Mouse (Mus musculus) kidney, adult 2 months (tissue): ENCODE data around the gene Eln. TPM values are rescaled to one million over a fixed set of nuclear protein-coding genes. Genes with fewer than 3 reads are reported as not detected.

Experiments
- DNase-seq: peaks from one replicate; pipeline ENCODE4 v3.0.0; 2021
- H3K27ac ChIP-seq: fragments of 200-500 bp; 2 replicates; pipeline ENCODE4 v1.5.1; 2012; ENCODE audit warnings: low read depth, low read length, control low read depth, inconsistent platforms; ENCODE audit not compliant: insufficient read depth
- H3K27me3 ChIP-seq: fragments of 200-500 bp; replicated peaks from 2 replicates; pipeline ENCODE4 v1.6.1; 2012; ENCODE audit warnings: mild to moderate bottlenecking, moderate library complexity, low read length, inconsistent platforms; ENCODE audit not compliant: control insufficient read depth, insufficient read depth
- H3K36me3 ChIP-seq: fragments of 200-500 bp; 2 replicates; pipeline ENCODE4 v1.6.1; 2012; ENCODE audit warnings: mild to moderate bottlenecking, moderate library complexity, low read length, inconsistent platforms; ENCODE audit not compliant: control insufficient read depth, insufficient read depth
- H3K4me1 ChIP-seq: fragments of 200-500 bp; 2 replicates; pipeline ENCODE4 v1.6.1; 2011; ENCODE audit warnings: low read length; ENCODE audit not compliant: control insufficient read depth, insufficient read depth
- H3K4me3 ChIP-seq: fragments of 200-500 bp; 2 replicates; pipeline ENCODE4 v1.5.1; 2011; ENCODE audit warnings: mild to moderate bottlenecking, low read depth, low read length, control low read depth; ENCODE audit not compliant: insufficient read depth
- CTCF ChIP-seq: fragments of 200-500 bp; conservative IDR thresholded peaks from 2 replicates; pipeline ENCODE4 v1.5.1; 2011; ENCODE audit warnings: low read depth, mild to moderate bottlenecking, control low read depth, low read length, moderate library complexity, mixed read lengths; ENCODE audit not compliant: insufficient read depth, insufficient read length
- POLR2A ChIP-seq: fragments of 200-500 bp; IDR thresholded peaks from one replicate; pipeline ENCODE4 v1.6.1; 2011; ENCODE audit warnings: low read depth, low read length, control low read depth
- WGBS: fragments of 180-500 bp; shearing (Covaris S2); methylation state at CpG from one replicate; pipeline ENCODE4 v1.1.7; 2018; 5-methylcytosine and 5-hydroxymethylcytosine counted together
- polyA plus RNA-seq: library from polyadenylated mRNA; depleted of rRNA; stranded (reverse); fragments of >200 nt; gene quantifications from 2 replicates; pipeline ENCODE4 v1.2.3, GENCODE M21; 2012

The Eln gene
- polyA plus RNA-seq, 1 experiment = 23.6 TPM

- no peak for DNase-seq
- Histone ChIP-seq H3K4me1 (no peaks in the 10 kb centered on the region), H3K36me3 (no peaks in the 10 kb centered on the region), H3K4me3 (no peak overlapping the region), H3K27me3 (no peaks in the 10 kb centered on the region), H3K27ac (no peak overlapping the region)
- TF ChIP-seq CTCF (no peak), POLR2A (no peak)
- 72% methylated on average over 2 of the region's 2 CpGs for WGBS
These were observed 33.0 kb upstream of the Eln start for GRCm38 (mm10) chr5:134780146-134780545.

DNA sequence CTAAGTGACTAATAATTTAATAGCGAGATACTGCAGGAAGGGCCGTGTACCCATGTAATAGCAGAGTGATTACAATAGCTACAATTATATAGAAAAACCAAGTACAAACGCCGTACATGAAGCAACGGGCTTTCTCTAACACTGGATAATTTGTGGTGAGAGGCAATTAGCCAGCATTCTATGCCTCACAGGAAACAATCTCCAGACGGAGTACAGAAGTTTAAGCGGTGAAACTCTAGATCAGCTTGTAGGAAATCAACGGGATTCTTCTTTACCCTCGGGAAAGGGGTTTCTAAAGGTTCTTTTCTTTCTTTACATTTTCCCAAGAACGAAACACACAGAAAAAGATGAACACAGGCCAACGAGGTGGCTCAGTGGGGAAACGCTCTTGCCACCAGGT, 29.4 kb upstream of the Eln start:
- no peaks in the 10 kb centered on the region for H3K36me3 ChIP-seq
- TF ChIP-seq CTCF (no peak), POLR2A (no peak)
- H3K27ac ChIP-seq = no peak overlapping the region
- WGBS = 59% methylated on average over 12 of the region's 12 CpGs
- H3K27me3 ChIP-seq = no peaks in the 10 kb centered on the region
- no peaks in the 10 kb centered on the region for H3K4me1 ChIP-seq
- DNase-seq = no peak
- no peak overlapping the region for H3K4me3 ChIP-seq

- Histone ChIP-seq H3K4me1 (no peaks in the 10 kb centered on the region), H3K27ac (no peak overlapping the region; the same call in 1 of the 2 replicates), H3K36me3 (no peaks in the 10 kb centered on the region), H3K4me3 (no peak overlapping the region), H3K27me3 (no peaks in the 10 kb centered on the region)
- WGBS = 33% methylated on average over 12 of the region's 12 CpGs
- peak; percentile 40 for DNase-seq
- TF ChIP-seq POLR2A (no peak), CTCF (no peak)
These were observed 25.4 kb upstream of the Eln start for GRCm38 (mm10) chr5:134772522-134772921.

- no peaks in the 10 kb centered on the region for H3K36me3 ChIP-seq
- no peaks in the 10 kb centered on the region for H3K4me1 ChIP-seq
- no peak overlapping the region for H3K4me3 ChIP-seq
- no peaks in the 10 kb centered on the region for H3K27me3 ChIP-seq
- no peak overlapping the region for H3K27ac ChIP-seq
- TF ChIP-seq CTCF (no peak), POLR2A (no peak)
- DNase-seq = peak; percentile 37
- 80% methylated on average over 3 of the region's 3 CpGs for WGBS
These were observed 24.6 kb upstream of the Eln start for GRCm38 (mm10) chr5:134771750-134772149.

GRCm38 (mm10) chr5:134769181-134769580, 22.1 kb upstream of the Eln start:
- DNase-seq = peak; percentile 38
- WGBS = 56% methylated on average over 7 of the region's 7 CpGs
- H3K36me3 ChIP-seq = no peaks in the 10 kb centered on the region
- H3K4me3 ChIP-seq = no peak overlapping the region
- H3K27ac ChIP-seq = no peak overlapping the region
- no peaks in the 10 kb centered on the region for H3K4me1 ChIP-seq
- TF ChIP-seq CTCF (no peak), POLR2A (no peak)
- H3K27me3 ChIP-seq = no peaks in the 10 kb centered on the region

- no peaks in the 10 kb centered on the region for H3K4me1 ChIP-seq
- TF ChIP-seq CTCF = no peak
- TF ChIP-seq POLR2A = no peak
- H3K27me3 ChIP-seq = no peaks in the 10 kb centered on the region
- no peaks in the 10 kb centered on the region for H3K36me3 ChIP-seq
- H3K4me3 ChIP-seq = no peak overlapping the region
- H3K27ac ChIP-seq = no peak overlapping the region
- no peak for DNase-seq
- 73% methylated on average over 16 of the region's 16 CpGs for WGBS
These were observed 18.3 kb upstream of the Eln start for GRCm38 (mm10) chr5:134765441-134765840.

DNA sequence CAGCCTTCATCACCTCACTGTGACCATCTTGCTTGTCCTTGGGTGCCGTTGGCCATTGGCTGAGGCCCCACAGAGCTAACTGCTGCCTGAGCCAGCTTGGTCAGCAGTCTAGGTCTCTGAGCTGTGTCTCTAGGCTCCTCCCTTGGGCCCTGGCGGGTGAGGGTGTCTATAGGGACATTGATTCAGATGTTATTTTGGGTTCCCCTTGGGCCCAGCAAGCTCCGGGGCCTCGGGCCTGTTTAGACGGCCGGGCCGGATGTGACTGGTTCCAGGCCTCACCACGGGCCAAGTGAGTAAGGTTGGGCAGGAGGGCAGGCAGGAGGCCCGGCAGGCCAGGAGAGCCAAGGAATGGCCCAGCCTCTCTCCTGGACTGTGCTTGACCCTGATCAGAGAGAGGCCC, 16.2 kb upstream of the Eln start:
- TF ChIP-seq CTCF = no peak
- Histone ChIP-seq H3K27ac (no peak overlapping the region), H3K4me1 (no peaks in the 10 kb centered on the region), H3K36me3 (no peaks in the 10 kb centered on the region), H3K27me3 (no peaks in the 10 kb centered on the region), H3K4me3 (no peak overlapping the region)
- WGBS = 66% methylated on average over 9 of the region's 9 CpGs
- no peak for DNase-seq

DNA sequence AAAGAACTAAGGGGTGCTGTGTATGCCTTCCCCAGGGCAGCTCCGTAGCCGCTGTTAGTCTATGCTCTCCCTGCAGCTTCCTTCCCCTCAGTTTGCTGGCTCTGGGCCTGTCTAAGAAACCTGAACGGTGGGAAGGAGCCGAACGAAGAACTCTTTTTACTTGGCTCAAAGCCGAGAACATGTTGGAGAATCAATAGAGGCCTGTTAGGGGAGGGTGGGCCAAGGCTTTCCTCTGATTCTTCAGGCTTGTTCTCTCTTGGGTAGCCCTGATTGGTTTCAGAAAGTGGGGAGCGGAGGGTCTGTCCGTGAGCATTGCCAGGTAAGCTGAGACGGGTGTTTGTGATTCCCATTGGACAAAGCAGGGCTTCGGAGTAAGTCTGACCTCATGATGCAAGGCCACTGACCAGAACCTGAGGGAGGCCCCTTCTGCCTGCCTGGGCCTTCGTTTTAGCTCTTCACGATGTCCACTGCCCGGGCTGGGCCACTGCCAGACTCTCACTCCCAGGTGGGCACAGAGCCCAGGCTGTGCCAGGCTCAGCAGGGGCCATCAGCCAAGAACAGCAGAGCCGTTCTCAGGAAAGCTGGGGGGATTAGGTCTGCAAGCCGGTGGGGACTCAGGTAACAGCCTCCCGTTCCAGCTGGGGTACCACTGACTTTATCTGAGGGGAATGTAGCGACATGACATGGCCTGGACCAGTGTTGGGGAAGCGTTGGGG, 14.4 kb upstream of the Eln start:
- H3K27me3 ChIP-seq = no peaks in the 10 kb centered on the region
- 73% methylated on average over 18 of the region's 18 CpGs for WGBS

More for the DNA sequence above, 14.4 kb upstream of the Eln start:
- Histone ChIP-seq H3K27ac (no peak overlapping the region), H3K4me1 (no peaks in the 10 kb centered on the region), H3K4me3 (no peak overlapping the region), H3K36me3 (no peaks in the 10 kb centered on the region)
- TF ChIP-seq POLR2A (no peak), CTCF (no peak)
- DNase-seq = no peak
